Mouse (Mus musculus): ENCODE data around the gene C77080. TPM values are rescaled to one million over a fixed set of nuclear protein-coding genes. Genes with fewer than 3 reads are reported as not detected.

The C77080 gene
- total RNA-seq, 2 experiments from 2014 or later: 16.5 to 16.6 TPM

DNA sequence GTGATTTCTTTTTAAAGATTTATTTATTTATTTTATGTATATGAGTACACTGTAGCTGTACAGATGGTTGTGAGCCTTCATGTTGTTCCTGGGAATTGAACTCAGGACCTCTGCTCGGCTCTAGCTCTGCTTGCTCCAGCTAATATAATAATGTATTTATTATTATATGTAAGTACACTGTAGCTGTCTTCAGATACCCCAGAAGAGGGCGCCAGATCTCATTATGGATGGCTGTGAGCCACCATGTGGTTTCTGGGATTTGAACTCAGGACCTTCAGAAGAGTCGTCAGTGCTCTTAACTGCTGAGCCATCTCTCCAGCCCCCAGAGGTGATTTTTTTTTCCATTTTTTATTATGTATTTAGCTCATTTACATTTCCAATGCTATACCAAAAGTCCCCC lies 48.7 kb downstream of the C77080 start:
- peak; percentile 49 for DNase-seq

DNA sequence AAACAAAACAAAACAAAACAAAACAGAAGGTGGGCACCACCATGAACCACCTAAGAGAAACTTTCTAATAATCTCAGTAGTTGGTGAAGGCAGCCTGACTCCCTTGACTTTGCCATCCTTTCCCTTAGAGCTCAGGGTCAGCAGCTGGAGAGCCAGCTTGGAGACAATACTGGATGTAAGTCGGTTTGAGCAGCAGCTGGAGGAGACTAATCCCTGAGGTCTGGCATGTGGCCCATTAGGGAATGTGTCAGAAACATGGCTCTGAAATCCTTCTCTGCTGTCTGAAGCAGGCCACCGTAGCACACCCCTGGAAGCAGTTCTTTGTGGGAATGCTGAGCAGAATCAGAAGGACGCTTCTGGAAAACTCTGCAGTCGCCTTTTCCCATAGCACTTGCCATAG lies 49.7 kb downstream of the C77080 start:
- DNase-seq: peak; percentile 58

DNA sequence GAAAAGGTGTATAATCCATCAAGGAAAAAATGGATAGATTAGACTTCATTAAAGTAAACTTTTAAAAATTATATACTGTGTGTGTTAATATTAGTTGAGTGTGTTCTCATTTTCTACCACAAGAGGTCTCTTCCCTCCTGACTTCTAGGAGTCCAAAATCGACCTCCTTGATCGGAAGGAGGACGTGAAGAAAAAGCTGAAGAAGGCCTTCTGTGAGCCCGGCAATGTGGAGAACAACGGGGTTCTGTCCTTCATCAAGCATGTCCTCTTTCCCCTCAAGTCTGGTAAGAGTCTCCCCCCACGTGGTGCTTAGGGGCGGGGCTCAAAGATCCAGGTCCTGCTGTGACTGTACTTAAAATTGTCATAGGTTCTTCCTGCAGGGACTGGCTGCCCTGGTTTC lies 51.7 kb downstream of the C77080 start:
- no peak for DNase-seq

DNA sequence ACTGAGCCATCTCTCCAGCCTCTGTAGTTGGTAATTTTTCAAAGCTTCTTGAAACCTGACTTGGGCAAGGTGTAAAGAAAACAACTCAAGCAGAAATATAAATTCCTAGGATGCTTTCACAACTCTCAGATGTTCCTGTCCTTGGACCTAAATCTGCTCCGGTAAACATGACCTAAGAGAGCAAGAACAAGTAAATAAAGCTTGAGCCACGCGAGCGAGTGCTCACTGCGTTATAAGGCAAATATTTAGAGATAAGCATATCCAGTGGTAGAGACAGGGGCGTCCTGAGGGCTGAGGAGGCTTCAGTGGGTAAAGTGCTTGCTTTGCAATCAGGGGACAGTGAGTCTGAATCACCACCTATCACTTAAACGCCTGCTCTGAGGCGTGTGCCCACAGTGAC lies 54.4 kb downstream of the C77080 start:
- DNase-seq: no peak

DNA sequence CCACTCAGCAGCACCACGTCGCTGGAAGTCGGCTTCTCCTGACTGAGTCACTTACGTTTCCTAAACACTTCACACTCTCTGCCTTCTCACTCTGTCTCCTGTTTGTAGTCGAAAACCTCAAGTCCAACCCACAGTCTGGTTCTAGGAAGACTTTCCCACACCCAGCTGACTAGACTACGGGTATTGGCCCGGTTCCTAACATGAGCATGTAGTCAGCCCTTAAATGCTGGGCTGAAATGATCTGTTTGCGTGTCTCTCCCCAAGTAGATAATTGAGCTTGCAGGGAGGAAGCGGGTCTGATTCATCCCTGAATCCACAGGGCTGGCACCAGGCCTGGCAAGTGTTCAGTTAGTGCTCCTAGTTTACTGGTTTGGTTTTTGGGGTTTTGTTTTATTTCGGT lies 56.5 kb downstream of the C77080 start:
- no peak for DNase-seq

DNA sequence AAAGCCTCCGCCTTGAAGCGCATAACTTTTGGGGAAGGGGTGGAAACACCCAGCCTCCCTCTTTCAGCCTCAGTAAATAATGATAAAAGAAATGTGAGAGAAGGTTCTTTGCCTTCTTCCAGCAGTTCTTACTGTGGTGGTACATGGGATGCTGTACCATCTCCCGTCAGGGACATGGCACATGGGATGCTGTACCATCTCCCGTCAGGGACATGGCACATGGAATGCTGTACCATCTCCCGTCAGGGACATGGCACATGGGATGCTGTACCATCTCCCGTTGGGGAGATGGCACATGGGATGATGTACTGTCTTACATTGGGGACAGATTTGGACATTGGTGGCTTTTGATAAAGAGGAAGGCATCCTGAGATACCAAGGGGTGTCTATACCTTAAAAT lies 63.7 kb downstream of the C77080 start:
- no peak for DNase-seq

DNA sequence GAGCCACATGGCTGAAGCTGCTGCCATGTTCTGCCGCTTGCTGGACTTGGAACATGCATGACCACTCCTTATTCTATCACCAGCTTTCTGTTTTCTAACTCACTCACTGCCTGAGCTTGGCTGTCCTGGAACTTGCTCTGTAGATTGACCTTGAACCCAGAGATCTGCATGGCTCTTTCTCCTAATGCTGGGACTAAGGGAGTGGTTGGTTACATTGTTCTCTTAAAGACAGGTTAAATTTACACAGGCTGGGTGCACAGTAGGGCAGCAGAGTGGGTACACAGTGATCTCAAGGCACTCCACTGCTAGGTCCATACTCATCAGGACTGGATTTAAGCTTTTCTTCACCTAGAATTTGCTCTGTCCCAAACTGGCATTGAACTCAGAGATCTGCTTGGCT lies 66.9 kb downstream of the C77080 start:
- DNase-seq: no peak

DNA sequence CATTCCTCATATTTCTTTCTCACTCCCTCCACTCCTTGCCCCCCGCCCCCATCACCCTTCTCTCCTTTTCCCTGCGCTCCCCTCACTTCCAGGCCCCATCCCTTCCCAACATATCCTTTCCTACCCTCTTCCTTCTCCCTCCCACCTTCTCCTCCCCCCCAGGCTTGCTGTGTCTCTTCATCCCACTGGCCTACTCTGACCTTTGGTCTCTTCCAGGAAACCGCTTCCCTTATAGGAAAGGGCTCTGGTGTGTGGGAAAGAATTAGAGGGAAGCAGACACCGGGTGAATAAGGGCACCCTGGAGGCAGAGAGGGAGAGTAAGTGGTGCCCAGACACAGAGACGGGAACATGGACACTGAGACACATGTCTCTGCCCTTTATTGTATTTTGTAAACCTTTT lies 69.5 kb downstream of the C77080 start:
- DNase-seq: no peak

DNA sequence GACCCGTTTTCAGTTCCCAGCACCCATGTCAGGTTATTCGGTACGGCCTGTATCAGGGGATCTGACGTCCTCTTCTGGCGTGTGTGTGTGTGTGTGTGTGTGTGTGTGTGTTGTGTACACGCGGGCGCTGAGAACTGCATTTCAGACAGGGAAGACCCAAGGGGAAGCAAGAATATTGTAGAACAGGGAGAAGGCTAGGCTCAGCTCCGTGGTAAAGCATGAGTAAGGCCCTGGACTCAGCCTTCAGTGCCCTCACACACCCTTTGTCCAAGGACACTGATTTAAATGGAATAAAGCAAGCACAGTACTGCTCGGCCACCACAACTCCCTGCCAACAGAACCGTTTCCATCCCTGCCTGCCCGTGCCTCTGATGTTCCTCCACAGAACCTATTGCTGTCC lies 70.7 kb downstream of the C77080 start:
- peak; percentile 35 for DNase-seq

DNA sequence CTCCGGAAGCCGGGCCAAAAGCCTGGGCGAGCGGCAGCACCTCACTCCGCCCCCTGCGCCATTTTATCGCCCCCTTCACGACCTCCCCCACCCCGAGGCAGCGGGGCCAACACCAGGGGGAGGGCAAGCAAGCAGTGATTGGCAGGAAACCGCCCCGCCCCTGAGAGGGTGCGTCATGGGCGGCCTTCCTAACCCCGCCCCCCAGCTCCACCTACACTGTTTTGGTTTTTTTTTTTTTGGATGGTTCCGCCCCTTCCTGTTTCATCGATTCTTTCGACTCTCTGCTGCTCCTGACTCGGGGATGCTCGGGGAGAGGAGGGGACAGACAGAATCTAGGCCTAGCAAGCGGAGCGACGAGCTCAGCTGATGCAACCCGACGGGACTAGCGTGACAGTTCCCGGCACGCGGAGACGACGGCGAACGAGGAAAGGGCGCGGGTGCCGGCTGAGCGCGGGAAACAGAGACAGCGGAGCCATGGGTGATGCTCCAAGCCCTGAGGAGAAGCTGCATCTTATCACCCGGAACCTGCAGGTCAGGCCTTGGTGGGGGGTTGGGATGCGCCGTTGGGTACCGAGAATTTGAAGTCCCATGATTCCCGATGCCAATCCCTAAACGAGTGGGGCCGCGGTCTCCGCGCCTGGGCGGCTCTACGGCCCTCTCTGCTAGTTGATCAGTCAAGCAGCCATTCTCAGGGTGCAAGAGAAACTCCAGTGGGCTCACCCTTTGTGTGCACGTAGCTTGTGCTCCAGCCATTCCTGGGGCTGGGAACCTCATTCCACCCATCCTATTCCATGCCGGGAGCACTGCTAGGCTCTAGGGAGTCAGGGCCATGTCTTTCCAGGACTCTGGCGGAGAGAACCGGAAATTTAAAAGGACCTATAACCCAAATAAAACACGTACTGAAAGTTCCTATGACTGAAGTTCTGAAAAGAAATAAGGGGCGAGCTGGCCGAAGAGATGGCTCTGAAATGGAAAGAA lies 71.4 kb downstream of the C77080 start, which contains the start of the genes S100pbp and Yars:
Gene S100pbp, minus strand, starts transcription at position 186 of the 978 bp plus-strand sequence.
Gene Yars, plus strand, starts transcription at position 219 of the 978 bp plus-strand sequence.
- peak; percentile 98 for DNase-seq

DNA sequence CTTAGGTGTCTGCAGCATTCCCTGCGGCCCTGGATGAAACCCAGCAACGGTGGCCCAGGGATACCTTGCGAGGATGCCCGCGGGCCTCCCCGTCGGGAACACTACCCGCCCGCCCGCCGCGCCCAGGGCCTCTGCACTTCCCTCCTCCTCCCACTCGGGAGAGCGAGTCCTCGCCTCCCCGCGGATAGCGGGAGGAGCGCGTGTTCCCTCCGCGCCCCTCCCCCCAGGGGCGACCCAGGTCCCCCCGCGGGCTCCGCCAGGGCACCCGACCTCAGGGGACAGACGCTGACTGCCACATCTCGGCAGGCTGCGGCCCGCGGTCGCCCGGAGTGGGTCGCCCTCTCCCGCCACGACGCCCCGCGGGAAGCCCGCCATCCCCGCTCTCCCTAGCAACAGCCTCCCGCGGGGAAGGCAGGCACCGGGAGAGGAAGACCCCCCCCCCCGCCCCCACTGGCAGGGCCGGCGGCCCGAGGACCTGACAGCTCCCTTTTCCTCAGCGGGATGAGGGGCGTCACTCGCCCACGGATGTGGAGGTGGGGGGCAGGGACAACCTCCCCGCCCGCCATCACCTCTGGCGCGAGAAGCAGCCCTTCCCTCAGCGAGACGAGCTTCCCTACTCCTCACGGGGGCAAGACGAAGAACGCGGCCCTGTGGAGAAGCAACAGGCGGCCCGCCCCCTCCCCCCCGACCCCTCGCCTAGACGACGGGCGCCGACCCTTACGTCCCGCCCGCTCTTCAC lies 72.2 kb downstream of the C77080 start:
- DNase-seq: peak; percentile 65

DNA sequence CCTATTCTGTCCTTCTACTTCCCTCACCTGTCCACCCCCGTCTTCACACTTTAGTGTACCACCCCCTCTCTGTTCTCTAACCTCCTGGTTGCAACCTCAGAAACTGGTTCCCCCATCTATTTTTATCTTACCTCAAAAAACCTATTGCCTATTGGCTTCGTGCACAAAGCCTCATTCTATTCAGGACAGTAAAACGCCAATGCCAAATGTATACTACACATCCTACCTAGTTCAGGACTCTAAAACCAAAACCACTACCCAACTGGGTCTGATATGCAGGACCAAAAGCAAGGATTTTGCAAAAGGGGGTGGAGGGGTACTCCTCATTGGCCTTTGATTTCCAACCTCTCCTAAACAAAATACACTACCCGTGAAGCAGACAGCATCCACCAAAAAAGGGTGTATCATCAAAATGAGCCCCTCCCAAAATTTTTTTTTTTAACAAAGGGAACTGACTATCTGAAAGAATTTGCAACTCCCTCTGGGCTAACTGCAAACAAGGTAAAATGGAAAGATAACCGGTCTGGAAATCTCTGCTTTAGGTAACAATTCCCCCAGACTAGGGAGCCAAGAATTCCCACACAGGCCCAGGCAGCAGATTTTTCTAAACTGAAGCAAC lies 73.1 kb downstream of the C77080 start:
- DNase-seq: no peak

DNA sequence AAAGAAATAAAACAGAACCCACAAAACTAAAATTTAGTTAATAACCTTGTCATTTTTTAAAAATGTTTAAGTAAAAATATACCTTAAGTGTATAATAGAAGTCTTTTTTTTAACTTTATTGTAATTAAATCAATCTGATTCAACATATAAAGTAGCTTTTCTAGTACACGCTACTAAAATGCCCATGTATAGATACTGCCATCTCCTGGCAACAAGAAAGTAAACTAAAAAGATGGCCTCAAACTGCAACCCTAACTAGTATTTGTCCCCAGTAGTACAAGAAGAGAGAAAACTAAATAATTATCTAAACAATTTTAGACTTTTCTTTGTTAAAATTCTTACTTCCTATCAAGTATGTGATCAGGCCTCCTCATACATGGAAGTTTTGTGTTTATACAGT lies 81.6 kb downstream of the C77080 start:
- no peak for DNase-seq

DNA sequence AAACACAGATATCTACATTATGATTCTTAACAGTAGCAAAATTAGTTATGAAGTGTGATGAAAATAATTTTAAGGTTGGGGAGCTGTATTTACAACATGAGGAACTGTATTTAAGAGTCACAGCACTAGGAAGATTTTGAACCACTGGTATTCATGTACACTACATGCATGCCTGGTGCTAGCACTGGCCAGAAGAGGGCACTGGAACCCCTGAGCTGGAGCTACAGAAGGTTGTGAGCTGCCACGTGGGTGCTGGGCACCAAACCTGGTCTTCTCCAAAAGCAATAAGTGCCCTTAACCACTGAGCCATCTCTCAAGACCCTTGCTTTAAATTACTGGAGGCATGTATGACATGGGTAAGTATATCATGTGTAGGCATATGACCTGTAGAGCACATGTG lies 88.7 kb downstream of the C77080 start:
- no peak for DNase-seq

Small RNA genes lying within 50 kb of the gene (microRNA-seq; reads per million reads assigned to microRNA genes)
- not detected for gene Gm22994

Other genes starting within 250 kb of the C77080 start
- gene Rnf19b, start 203.1 kb downstream of the C77080 start, total RNA-seq (2021): 10 to 100 TPM; 23.6 to 25.1 TPM
- not detected for gene Tmem54, start 155.9 kb downstream of the C77080 start, total RNA-seq (2021)
- gene Hpca, start 139.4 kb downstream of the C77080 start, total RNA-seq (2021): 1 to 10 TPM; 3.6 to 7.8 TPM
- gene Fndc5, start 124.4 kb downstream of the C77080 start, total RNA-seq (2021): 10 to 100 TPM; 19.5 to 34.9 TPM
- gene S100pbp, start 71.7 kb downstream of the C77080 start, total RNA-seq (2021): 10 to 100 TPM; 26.9 to 29.6 TPM
- 10 to 100 TPM; 63.8 to 68.1 TPM for gene Yars, start 71.6 kb downstream of the C77080 start, total RNA-seq (2021)
- 1 to 10 TPM; 4.2 to 7.4 TPM for gene Sync, start 26.2 kb upstream of the C77080 start, total RNA-seq (2021)
- 100 to 1,000 TPM; 142 to 146 TPM for gene Rbbp4, start 74.0 kb upstream of the C77080 start, total RNA-seq (2021)
- 10 to 100 TPM; 41.1 to 41.5 TPM for gene Zbtb8os, start 74.3 kb upstream of the C77080 start, total RNA-seq (2021)
- gene Zbtb8a, start 116.7 kb upstream of the C77080 start, total RNA-seq (2021): 10 to 100 TPM; 10.1 to 10.7 TPM
- gene Zbtb8b, start 179.4 kb upstream of the C77080 start, total RNA-seq (2021): under 1 TPM; 0.33 to 0.39 TPM
- gene Bsdc1, start 200.2 kb upstream of the C77080 start, total RNA-seq (2021): 10 to 100 TPM; 41.3 to 45.7 TPM
- not detected for gene Tssk3, start 229.6 kb upstream of the C77080 start, total RNA-seq (2021)
- not detected for gene Fam229a, start 229.8 kb upstream of the C77080 start, total RNA-seq (2021)